Mouse (Mus musculus): ENCODE measurements around the gene Carm1.
"Not testable (repeated sequence)": the region's sequence is repeated elsewhere in the genome, so short reads cannot be mapped to it uniquely, and the experiment has no call there.

Carm1 gene

DNA sequence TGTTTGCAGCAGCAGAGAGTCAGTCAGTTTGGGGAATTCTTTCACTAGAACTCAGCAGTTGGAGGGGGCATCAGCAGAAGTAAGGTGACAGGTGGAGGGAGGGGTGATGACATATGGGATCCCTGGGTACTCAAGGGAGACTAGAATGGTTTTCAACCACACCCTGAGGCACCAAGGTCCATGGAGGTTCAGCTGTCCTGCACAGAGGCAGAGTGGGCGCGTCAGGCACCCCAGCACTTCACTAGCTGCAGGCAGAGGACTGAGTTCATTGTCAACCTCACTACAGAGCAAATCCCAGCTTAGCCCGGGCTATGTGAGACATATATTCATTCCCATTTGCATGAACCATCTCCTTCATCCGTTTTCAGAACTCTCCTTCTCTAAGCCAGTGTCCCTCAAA, 9.7 kb upstream of the Carm1 start:
- DNase-seq (ENCODE audit: low spot score in 2 of 2), result no peak

DNA sequence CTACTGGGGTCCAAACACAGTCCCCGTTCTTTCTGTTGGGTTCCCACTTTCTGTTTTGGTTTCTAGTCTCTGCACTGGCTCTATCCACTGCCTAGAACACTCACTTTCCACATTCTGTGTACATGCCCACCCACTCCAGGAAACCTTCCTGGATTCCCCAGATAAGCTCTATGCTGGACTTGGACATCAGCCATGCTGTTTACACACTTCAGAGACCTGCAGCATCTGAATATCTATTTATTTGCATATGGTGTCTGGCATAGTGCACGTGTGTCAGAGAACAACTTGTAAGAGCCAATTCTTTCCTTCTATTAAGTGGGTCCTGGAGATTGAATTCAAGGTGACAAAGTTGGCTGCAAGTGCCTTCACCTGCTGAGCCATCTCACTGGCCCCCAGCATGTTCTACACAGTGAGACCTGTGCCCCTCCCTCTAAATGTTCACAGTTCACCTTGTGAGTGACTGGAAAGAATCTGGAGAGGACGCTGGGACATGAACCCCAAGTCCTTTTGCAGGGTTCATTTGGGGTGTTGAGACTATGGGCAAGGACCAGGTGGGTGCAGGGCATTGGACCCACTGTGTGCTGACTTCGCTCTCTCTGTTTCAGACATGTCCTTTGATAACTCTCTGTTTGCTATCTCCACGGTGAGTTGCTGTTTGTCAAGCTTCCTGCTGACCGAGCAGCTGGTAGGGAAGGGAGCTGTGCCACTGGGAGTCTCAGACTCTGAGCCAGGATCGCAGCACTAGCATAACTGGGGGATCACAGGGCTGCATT, 6.5 kb upstream of the Carm1 start:
- no peak for DNase-seq (ENCODE audit: low spot score in 2 of 2)

DNA sequence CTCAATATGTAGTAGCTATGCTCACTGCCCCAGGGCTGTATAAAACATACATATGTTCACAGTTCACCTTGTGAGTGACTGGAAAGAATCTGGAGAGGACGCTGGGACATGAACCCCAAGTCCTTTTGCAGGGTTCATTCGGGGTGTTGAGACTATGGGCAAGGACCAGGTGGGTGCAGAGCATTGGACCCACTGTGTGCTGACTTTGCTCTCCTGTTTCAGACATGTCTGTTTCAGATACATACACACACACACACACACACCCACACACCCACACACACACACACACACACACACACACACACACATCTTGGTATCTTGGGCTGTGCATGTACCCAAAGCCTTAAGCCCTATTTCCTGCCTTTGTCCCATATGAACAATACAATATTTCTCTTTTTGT, 4.7 kb upstream of the Carm1 start:
- not testable (repeated sequence) for DNase-seq (ENCODE audit: low spot score in 2 of 2)

DNA sequence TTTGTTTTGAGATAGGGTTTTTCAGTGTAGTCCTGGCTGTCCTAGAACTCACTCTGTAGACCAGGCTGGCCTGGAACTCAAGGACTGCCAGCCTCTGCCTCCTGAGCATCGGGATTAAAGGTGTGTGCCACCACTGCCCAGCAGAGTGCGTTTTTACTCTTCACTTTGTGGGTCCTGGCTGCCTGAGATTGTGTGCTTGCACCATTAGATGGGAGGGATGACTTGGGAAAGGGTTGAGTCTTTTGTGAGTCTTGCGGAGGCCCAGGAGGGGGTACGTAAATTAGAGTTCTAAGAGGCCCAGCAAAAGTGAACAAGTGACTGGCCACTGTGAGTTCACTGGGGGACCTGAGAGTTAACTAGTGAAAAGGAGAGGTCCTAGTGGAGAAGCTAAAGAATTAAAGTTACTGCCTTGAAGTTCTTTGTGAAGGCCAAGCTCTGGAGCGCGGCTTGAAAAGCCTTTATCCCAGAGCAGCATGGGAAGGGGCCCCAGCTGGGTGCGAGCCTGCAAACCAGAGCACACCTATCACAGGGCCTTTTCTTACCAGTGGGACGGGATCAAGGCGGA, 1.3 kb upstream of the Carm1 start:
- DNase-seq (ENCODE audit: low spot score in 2 of 2), result no peak

DNA sequence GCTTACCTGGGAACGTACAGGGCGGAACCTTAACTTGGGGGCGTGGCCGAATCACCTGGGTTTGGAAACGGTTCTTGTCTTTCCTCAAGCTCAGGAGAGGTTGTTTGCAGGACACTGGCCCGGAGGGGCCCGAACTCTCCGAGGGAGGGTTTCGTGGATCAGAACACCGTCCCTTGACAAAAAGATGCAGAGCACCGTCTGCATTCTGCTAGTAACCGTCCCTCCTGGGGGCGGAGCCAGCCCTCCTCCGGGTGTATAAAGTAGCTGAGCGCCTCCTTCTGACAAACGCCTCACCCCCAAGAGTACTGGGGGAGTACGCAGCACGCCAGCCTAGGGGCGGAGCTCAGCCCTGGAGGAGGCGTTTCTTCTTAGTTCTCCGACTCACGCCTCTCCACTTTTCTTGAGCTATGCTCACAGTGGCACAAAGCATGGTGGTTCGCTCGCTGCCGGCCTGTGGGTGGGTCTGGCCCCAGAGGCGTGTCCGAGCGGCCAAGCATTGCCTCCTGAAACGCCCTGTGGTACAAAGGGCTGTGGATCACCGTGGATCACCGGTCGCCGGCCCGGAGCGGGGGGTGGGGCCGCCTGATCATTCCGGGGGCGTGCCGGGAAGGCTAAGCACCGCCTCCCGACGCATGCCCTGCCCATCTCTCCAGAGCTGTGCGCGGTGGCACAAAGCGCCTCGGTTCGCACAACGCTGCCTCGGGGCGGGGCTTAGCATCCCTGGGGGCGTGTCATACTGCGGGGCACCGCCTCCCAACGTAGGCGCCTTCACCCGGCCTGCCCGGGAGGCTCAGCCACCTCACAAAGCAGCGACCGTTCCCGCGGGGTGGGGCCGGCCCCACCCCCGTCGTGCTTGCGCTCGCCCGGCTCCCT, 542 bp upstream of the Carm1 start:
- peak; percentile 99 for DNase-seq (ENCODE audit: low spot score in 2 of 2)

DNA sequence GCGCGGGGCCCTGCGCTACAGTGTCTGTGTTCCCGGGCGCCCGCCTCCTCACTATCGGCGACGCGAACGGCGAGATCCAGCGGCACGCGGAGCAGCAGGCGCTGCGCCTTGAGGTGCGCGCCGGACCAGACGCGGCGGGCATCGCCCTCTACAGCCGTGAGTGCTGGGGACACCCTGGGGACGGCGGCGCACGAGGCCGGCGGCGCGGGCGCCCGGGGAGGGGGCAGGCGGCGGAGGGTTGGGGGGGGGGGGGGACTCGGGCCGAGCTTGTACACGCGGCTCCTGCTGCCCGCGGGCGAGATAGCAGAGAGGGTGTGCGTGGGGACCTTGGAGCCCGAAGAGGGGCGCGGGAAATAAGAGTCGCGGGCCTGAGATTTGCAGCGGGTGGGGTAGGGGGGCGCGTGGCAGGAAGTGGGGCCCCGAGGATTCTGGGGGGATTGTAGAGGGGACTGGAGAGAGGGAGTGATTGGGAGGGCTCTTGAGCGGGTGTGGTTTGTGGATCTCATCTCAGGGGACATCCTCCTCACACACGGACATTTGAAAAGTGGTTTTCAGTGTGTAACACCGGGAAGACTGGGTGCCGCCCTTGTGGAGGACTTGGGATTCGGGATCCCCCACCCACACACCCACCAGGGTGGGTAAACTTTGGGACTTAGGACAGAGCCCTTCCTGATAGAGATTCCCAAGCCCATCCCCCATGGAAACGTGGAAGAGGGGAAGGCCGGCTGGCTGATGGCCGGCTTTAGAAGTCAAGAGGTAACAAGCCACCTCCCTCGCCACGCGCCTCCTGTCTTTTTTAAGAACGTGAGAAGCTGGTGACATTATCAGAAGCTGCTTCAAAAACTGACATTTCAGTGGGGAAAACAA, 614 bp downstream of the Carm1 start:
- DNase-seq (ENCODE audit: low spot score in 2 of 2), result peak in 1 of 2 experiments; percentile 38

DNA sequence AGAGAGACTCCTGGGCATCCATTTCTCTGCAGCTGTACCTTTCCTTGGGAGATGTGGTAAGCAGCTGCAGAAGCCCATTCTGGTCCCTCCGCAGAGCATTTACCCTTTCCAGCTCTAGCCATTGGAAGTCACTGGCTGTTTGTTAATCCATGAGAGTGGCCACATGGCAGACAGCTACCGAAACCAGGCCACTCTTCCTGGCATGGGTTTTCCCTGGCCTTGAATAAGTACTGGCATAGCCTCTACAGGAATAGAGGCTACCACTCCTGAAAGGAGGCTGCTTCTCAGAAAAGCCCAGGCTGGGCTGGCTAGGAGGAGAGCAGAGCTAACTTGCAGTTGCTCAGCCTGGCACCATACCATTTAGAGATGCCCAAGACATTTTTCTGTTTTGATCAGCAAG, 4.4 kb downstream of the Carm1 start:
- no peak for DNase-seq (ENCODE audit: low spot score in 2 of 2)

DNA sequence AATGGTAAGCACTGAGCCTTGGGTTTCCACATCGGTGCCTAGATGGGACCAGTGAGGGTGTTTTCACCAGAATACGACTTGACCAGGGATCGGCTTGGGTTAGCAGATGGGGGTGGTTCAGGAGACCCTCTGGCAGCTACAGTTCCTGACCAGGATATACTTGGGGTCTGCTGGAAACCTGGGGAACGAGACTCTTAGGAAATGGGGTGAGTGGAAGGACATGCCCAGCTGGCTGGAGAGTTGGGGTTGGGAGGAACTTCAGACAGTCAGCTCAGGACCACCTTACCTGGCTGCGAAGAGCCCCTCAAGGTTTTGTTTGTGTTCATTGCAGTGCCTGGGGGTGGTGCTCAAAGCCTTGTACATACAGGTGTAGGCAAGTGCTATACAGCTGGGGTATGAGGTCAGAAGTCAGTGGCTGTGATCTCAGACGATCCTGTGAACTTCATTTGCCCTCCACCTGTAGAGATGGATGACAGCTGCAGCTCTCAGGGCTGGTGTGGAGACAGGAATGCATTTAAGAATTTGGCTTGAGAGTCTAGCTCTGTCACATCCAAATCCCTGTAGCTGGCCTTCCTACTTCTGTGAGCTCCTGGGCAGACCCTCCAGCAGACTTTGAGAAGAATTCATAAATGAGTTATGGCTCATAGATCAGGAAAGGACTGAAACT, 7.0 kb downstream of the Carm1 start:
- DNase-seq (ENCODE audit: low spot score in 2 of 2), result no peak

DNA sequence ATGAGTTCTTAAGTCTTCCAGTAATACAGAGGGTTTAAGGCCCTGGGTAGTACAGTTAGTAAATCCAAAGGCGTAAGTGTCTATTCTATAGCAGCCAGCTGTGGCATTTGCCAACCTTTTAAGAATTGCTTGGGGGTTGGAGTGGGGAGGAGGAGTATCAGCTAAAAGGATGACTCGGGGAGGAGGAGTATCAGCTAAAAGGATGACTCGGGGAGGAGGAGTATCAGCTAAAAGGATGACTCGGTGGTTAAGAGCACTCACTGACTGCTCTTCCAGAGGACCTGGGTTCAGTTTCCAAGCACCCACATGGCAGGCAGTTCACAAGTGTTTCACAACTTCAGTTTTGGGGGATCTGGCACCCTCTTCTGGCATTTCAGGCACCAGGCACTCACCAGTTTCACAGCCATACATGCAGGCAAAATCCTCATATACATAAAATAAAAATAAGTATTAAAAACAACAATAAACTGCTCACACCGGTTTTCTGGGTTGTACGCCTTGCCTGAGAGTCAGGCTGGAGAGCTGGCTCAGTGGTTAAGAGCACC, 8.6 kb downstream of the Carm1 start:
- no peak for DNase-seq (ENCODE audit: low spot score in 2 of 2)

DNA sequence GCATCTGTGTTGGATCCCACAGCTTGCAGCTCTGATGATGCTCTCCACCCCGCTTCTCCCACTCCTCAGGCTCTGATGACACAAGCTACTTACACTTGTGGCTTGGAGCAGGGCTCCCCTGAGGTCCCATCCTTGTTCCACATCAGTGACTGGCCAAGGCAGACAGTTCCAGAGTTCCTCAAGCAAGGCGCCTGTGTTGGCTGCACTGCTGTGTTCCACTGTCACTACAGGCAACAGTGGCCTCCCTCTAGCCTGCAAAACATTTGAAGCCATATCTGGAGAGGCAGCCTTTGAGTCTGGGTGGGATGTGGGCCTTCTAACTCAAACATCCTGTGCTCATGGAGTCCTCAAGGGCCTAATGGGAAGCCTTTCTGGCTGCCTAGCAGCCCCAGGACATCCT, 10.3 kb downstream of the Carm1 start:
- DNase-seq (ENCODE audit: low spot score in 2 of 2), result no peak

DNA sequence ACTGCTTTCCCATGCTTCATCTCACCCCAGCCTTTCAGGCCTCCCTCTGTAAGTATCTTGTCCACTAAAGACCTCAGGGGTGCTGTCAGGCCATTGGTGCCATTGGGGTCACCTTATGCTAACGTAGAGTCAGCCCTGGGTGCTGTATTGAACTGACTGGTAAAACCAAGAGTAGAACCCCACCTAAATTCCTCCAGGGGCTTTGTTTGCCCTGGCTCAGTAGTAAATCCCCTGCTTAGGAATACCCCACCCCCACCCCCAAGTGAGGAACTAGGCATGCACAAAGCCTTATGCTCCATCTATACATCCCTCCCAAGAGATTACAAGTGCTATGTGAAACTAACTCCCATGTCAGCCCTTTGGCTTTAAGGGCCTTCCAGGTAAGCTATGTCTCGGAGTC, 10.9 kb downstream of the Carm1 start:
- no peak for DNase-seq (ENCODE audit: low spot score in 2 of 2)

DNA sequence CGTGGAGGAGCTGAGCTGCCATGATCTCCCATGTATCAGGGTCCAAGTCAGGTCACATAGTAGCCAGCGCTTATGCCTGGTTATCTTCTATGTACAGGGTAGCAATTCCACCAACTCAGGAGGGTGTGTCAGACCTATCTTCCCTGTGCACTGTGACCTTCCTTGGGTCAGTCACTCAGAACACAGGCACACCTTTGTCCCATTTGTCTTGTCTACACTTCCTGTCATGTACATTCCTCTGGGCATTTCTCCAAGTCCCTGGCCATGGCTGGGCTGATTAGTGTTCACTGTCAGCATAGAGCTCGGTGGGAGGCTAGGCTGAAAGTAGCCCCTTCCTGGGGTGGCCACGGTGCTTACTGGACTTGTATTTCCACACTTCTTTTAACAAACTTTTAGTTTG, 11.7 kb downstream of the Carm1 start:
- no peak for DNase-seq (ENCODE audit: low spot score in 2 of 2)

DNA sequence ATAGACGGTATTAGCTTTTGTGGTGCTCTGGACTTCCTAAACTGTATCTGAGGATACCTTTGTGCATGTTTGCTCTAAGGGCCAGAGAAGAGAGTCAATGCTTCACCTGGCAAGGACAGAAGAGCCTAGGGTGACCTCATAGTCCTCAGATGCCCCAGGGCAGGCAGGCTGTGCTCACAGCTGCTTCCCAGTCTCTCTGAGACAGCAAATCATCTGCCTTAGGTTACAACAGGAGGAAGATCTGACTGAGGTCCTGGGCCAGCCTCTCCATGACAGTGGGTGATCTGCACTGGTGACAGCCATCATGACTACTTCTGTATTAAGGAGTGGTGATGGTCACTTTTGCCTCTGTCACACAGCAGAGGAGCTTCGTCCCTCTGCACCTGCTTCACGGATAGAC, 12.5 kb downstream of the Carm1 start:
- DNase-seq (ENCODE audit: low spot score in 2 of 2), result no peak

DNA sequence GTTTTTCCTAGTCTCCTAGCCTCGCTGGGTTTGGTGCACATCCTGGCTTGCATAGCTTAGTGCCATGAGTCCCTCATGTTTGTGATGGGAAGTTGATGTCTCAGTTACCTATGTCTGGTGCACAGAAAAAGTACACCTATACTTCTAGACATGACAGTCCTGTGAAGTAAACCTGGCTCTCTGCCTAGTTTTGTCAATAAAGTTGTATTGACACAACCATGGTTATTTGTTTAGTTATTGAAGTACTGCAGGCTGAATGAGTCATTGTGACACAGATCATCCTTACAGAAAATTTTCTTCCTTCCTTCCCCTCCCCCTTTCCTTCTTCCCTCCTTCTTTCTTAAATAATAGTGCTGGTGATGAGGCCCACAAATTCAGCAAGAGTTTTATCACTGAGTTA, 17.7 kb downstream of the Carm1 start:
- no peak for DNase-seq (ENCODE audit: low spot score in 2 of 2)

DNA sequence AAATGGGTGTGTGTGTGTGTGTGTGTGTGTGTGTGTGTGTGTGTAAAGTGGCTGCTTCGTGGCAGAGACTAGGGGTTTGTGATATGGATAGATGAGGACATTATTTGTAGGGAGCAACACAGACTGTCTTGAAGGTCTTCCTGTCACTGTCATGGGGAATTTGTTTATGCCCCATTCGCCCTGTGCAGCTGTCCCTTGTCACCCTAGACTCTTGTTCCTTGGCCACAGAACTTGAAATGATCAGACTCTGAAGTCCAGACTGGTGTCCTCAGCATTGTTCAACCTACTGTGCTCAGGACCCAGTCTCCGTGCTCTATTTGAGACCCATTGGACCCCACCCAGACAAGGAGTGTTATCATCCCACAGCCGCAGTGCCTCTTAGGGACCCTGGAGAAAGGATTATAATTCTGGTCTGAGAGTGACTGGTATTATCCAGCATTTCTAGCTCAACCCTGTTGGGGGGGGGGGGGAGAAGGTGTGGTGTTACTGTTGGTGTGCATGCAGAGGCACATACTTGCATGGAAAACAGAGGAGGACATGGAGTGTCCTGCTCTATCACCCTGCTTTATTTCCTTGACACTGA, 18.4 kb downstream of the Carm1 start:
- no peak for DNase-seq (ENCODE audit: low spot score in 2 of 2)

DNA sequence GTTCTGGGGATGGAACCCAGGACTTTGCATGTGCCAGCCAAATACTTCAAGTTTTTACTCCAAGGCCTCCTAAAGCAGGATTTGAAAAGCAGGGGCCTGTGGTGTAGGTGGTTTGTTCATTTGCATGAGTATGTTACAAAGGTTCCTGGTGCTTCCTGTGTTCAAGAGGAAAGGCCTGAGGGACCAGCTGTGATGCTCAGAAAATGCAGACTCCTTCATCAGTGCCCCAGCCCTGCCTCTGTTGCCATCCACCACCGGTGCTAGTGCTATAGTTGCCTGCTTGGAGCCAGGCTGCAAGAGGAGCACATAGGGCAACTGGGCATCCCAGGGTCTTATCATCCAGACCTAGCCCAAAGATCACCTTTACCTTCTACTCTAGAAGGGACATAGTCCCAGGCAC, 19.8 kb downstream of the Carm1 start:
- DNase-seq (ENCODE audit: low spot score in 2 of 2), result no peak

DNA sequence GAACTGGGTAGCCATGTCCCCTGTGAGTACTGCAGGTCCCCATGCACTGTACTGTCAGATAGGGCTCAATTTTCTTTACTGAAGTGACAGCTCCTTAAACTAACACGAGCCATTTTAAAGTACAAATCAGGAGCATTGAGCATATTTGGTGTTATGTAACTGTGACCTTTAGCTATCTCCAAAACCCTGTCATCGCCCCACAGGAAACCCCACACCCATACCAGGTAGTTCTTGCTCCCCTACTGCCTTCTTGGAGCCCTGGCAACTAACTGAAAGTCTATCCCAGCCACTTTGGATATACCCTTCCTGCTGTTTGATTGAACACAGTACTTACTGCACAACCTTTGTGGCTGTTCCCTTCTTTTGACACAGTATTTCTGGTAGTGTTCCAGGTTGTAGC, 20.4 kb downstream of the Carm1 start:
- no peak for DNase-seq (ENCODE audit: low spot score in 2 of 2)

DNA sequence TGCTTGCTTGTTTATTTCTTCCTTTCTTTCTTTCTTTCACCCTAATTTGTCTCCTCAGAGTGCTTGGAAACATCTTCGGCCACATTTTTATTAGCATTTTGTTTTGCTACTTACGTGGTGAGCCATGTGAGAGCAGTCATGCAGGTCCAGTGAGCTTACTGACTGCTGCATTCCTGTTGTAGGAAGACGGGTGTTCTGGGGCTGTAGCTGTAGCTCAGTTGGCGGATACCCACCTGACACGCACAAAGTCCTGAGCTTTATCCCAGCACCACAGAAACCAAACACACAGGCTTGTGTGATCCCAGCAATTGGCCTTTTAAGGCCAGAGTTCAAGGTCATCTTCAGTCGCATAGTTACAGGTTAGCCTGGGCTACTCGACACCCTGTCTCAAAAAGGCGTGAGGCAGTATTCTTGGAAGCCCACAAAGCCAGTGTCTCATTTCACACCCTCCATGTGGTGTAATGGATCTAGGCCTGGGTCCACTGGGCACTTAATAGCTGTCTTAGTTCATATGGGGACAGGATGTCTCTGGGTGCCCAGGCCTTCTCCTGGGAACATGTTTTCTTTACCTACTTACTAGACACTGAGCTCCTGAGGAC, 22.1 kb downstream of the Carm1 start:
- no peak for DNase-seq (ENCODE audit: low spot score in 2 of 2)

DNA sequence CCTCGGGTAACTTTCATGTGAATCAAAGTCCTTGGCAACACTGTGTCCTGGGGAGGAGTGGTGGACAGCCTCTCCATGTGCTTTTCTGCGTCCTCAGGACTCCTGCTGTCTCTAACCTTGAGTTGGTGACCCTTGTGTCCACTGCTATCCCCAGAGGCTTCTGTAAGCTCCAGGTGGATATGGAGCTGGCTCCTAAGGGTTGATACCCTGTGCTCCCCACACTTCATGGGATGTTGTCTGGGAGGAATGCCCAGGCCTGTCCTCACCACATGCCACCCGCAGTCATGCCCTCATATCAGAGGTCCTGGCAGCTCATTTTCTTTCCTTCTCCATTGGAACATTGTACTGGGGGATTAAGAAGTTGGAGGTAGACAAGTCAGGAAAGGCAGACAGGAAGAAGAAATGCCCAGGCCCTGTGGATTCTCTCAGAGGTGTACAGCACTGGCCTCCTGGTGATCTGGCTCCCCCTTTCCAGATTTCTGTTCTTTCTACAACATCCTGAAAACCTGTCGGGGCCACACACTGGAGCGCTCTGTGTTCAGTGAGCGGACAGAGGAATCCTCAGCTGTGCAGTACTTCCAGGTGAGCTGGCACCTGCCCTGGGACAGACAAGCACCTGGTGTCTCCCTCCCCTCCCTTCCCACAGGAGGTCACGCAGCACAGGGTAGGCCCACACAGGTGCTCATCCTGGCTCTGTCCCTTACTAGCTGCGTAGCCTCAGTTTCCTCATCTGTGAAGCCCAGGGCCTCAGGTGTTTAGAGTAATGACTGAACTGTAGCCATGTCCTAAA, 27.5 kb downstream of the Carm1 start:
- no peak for DNase-seq (ENCODE audit: low spot score in 2 of 2)
